Mouse (Mus musculus) CH12.LX (cell line): Measurements from ENCODE around the gene Slc38a10. TPM values are rescaled to one million over a fixed set of nuclear protein-coding genes. Genes with fewer than 3 reads are reported as not detected.

Experiments used
- DNase-seq: peaks from one replicate; pipeline ENCODE4 v3.0.0-alpha.2; 2013; ENCODE audit errors: extremely low read depth
- H3K27ac ChIP-seq: 2 replicates; pipeline ENCODE4 v1.5.1; 2012; ENCODE audit warnings: low read depth, mild to moderate bottlenecking, control low read depth, moderate library complexity; ENCODE audit not compliant: insufficient read depth
- H3K27me3 ChIP-seq: replicated peaks from 2 replicates; pipeline ENCODE3; 2012; ENCODE audit warnings: inconsistent platforms
- H3K36me3 ChIP-seq, 2 experiments: replicated peaks in 1 of 2; 2 replicates each; pipeline versions ENCODE3 to v1.6.1; 2012; ENCODE audit warnings: inconsistent platforms in 1 of 2, low read length in 1 of 2, mild to moderate bottlenecking in 1 of 2, mixed read lengths in 1 of 2, moderate library complexity in 1 of 2; ENCODE audit not compliant: control insufficient read depth in 1 of 2, insufficient read depth in 1 of 2
- H3K4me1 ChIP-seq, 2 experiments: 2 replicates each; pipeline ENCODE4 v1.6.1; 2012; ENCODE audit warnings: inconsistent platforms in 1 of 2, moderate library complexity in 1 of 2; ENCODE audit not compliant: insufficient read depth in 2 of 2, control insufficient read depth in 1 of 2
- H3K4me2 ChIP-seq: 2 replicates; pipeline ENCODE4 v1.6.1; 2012; ENCODE audit warnings: low read depth, mild to moderate bottlenecking, control low read depth; ENCODE audit not compliant: poor library complexity, insufficient read depth, severe bottlenecking
- H3K4me3 ChIP-seq, 3 experiments: fragments of 150-350 bp in 1 of 3; sonication (generic) in 1 of 3; replicated peaks in 1 of 3; 2 replicates each; pipeline versions ENCODE3 to v1.5.1; 2011 to 2012; ENCODE audit warnings: low read depth in 2 of 3, low read length in 2 of 3, mild to moderate bottlenecking in 2 of 3, moderate library complexity in 2 of 3, control low read depth in 1 of 3, improper control_type of control experiment in 1 of 3, inconsistent platforms in 1 of 3, mixed read lengths in 1 of 3; ENCODE audit not compliant: poor library complexity in 1 of 3
- H3K79me2 ChIP-seq: replicated peaks from 2 replicates; pipeline ENCODE4 v1.6.1; 2012; ENCODE audit warnings: mild to moderate bottlenecking, moderate library complexity; ENCODE audit not compliant: control insufficient read depth, poor library complexity, insufficient read depth, severe bottlenecking; ENCODE audit errors: extremely low read depth
- H3K9ac ChIP-seq: 2 replicates; pipeline ENCODE4 v1.6.1; 2012; ENCODE audit warnings: low read depth, mild to moderate bottlenecking, control low read depth, moderate library complexity; ENCODE audit not compliant: insufficient read depth
- H3K9me3 ChIP-seq: replicated peaks from 2 replicates; pipeline ENCODE3; 2012; ENCODE audit warnings: low read length, inconsistent platforms, mixed read lengths
- BHLHE40 ChIP-seq: IDR thresholded peaks from 2 replicates; pipeline ENCODE4 v1.6.1; 2011; ENCODE audit warnings: mild to moderate bottlenecking, low read depth, low read length, improper control_type of control experiment
- CTCF ChIP-seq, 2 experiments: IDR thresholded peaks in 1 of 2; conservative IDR thresholded peaks in 1 of 2; 2 replicates each; pipeline ENCODE4 v1.5.1; 2011 to 2012; ENCODE audit warnings: low read depth in 2 of 2, low read length in 2 of 2, improper control_type of control experiment in 1 of 2, inconsistent platforms in 1 of 2, mild to moderate bottlenecking in 1 of 2, moderate library complexity in 1 of 2
- ELF1 ChIP-seq: IDR thresholded peaks from 2 replicates; pipeline ENCODE4 v1.6.1; 2014; ENCODE audit warnings: low read depth, mild to moderate bottlenecking, inconsistent platforms, low read length, improper control_type of control experiment
- HCFC1 ChIP-seq: IDR thresholded peaks from 2 replicates; pipeline ENCODE4 v1.6.1; 2012; ENCODE audit warnings: low read depth, mild to moderate bottlenecking, inconsistent platforms, low read length, improper control_type of control experiment
- IRF4 ChIP-seq: IDR thresholded peaks from 2 replicates; pipeline ENCODE4 v1.6.1; 2014; ENCODE audit warnings: low read depth, mild to moderate bottlenecking, inconsistent platforms, low read length, improper control_type of control experiment
- JUND ChIP-seq: conservative IDR thresholded peaks from 2 replicates; pipeline ENCODE4 v1.6.1; 2011; ENCODE audit warnings: low read depth, low read length, improper control_type of control experiment
- MEF2A ChIP-seq: IDR thresholded peaks from 2 replicates; pipeline ENCODE4 v1.6.1; 2014; ENCODE audit warnings: low read depth, mild to moderate bottlenecking, inconsistent platforms, low read length, improper control_type of control experiment, borderline replicate concordance
- MXI1 ChIP-seq: IDR thresholded peaks from 2 replicates; pipeline ENCODE4 v1.6.1; 2011; ENCODE audit warnings: mild to moderate bottlenecking, low read depth, low read length, improper control_type of control experiment
- MYC ChIP-seq: IDR thresholded peaks from 2 replicates; pipeline ENCODE4 v1.6.1; 2011; ENCODE audit warnings: low read depth, mild to moderate bottlenecking, improper control_type of control experiment, low read length
- POLR2AphosphoS2 ChIP-seq: IDR thresholded peaks from 2 replicates; pipeline ENCODE4 v1.6.1; 2011; ENCODE audit warnings: low read depth, low read length, improper control_type of control experiment
- RAD21 ChIP-seq: IDR thresholded peaks from 2 replicates; pipeline ENCODE4 v1.6.1; 2011; ENCODE audit warnings: low read depth, mild to moderate bottlenecking, low read length, improper control_type of control experiment, moderate library complexity
- RCOR1 ChIP-seq: conservative IDR thresholded peaks from 2 replicates; pipeline ENCODE4 v1.6.1; 2012; ENCODE audit warnings: low read depth, mild to moderate bottlenecking, inconsistent platforms, low read length, improper control_type of control experiment
- SMC3 ChIP-seq: IDR thresholded peaks from 2 replicates; pipeline ENCODE4 v1.6.1; 2011; ENCODE audit warnings: low read depth, low read length, improper control_type of control experiment
- TBP ChIP-seq: conservative IDR thresholded peaks from 2 replicates; pipeline ENCODE4 v1.6.1; 2011; ENCODE audit warnings: low read depth, low read length, improper control_type of control experiment
- UBTF ChIP-seq: IDR thresholded peaks from 2 replicates; pipeline ENCODE4 v1.6.1; 2012; ENCODE audit warnings: low read depth, mild to moderate bottlenecking, inconsistent platforms, low read length, improper control_type of control experiment, moderate library complexity
- ZMIZ1 ChIP-seq: IDR thresholded peaks from 2 replicates; pipeline ENCODE4 v1.6.1; 2012; ENCODE audit warnings: low read depth, mild to moderate bottlenecking, inconsistent platforms, low read length, improper control_type of control experiment
- ZNF384 ChIP-seq: IDR thresholded peaks from 2 replicates; pipeline ENCODE4 v1.6.1; 2012; ENCODE audit warnings: low read depth, low read length, improper control_type of control experiment, inconsistent platforms
- dilution Hi-C: fragments of 300-500 bp; cut with MboI; formaldehyde crosslinking; loops from 2 replicates; pipeline ENCODE4 v1.14.3; 2020; ENCODE audit warnings: low sequenced_read_pairs; ENCODE audit not compliant: extremely low pct_unique_long_range_greater_than_20kb, extremely low pct_ligation_motif_present
- in situ Hi-C: fragments of 300-500 bp; cut with MboI; formaldehyde crosslinking; loops from 3 replicates; pipeline ENCODE4 v1.14.3; 2019; ENCODE audit warnings: low sequenced_read_pairs, low pct_ligation_motif_present, low pct_unique_long_range_greater_than_20kb, mixed read lengths
- polyA plus RNA-seq: library from polyadenylated mRNA; unstranded; fragments of >175 nt; gene quantifications from 2 replicates; pipeline ENCODE4 v1.2.1, GENCODE M21; 2012; ENCODE audit warnings: low read depth; ENCODE audit not compliant: insufficient read length
- total RNA-seq, 2 experiments: library from RNA; depleted of rRNA; stranded (reverse); fragments of 300-350 nt in 1 of 2; fragments of >200 nt in 1 of 2; gene quantifications; 2 replicates each; pipeline ENCODE4 v1.2.3; 2012 to 2014

The Slc38a10 gene
- total and polyA plus RNA-seq, 3 experiments = 47.1 to 97.6 (median 75.6) TPM

GRCm38 (mm10) chr11:120169208-120169992 is 18.3 kb upstream of the Slc38a10 start:
- Histone ChIP-seq H3K4me3 (no peak overlapping the region), H3K27ac (no peak overlapping the region), H3K9ac (no peak overlapping the region), H3K27me3 (peaks cover 88% of the 10 kb centered on the region), H3K79me2 (no peaks in the 10 kb centered on the region)
- dilution Hi-C loops = no loop called here
- TF ChIP-seq ZNF384 (no peak), SMC3 (peak; percentile 44), ELF1 (peak; percentile 60), RAD21 (no peak; the same call in 1 of the 2 replicates), IRF4 (0 out of 2 replicates have a peak, but pooled peaks have one; percentile 6), CTCF (conservative IDR thresholded peaks at IDR 0.05 in 1 of 2, IDR thresholded peaks at IDR 0.05 in 1 of 2; ENCODE audit: low read depth in 2 of 2, low read length in 2 of 2) (peak; percentile 20 to 69; a peak in 3 of 4 replicates)
- TF ChIP-seq, all 38 proteins: peak for 4
- Histone ChIP-seq H3K9me3 (no peaks in the 10 kb centered on the region), H3K4me1 (no peaks in the 10 kb centered on the region), H3K36me3 (no peaks in the 10 kb centered on the region), H3K4me2 (no peak overlapping the region)
- DNase-seq = peak; percentile 32
- in situ Hi-C loops = no loop called here

GRCm38 (mm10) chr11:120168516-120168915 is 17.4 kb upstream of the Slc38a10 start:
- Histone ChIP-seq H3K36me3 (no peaks in the 10 kb centered on the region), H3K9ac (no peak overlapping the region), H3K4me3 (no peak overlapping the region), H3K4me1 (no peaks in the 10 kb centered on the region), H3K9me3 (peaks cover 2% of the 10 kb centered on the region), H3K27me3 (peaks cover 91% of the 10 kb centered on the region), H3K79me2 (no peaks in the 10 kb centered on the region), H3K4me2 (no peak overlapping the region), H3K27ac (no peak overlapping the region)
- in situ Hi-C loops (no loop called here), dilution Hi-C loops (no loop called here)
- TF ChIP-seq HCFC1 = no peak
- TF ChIP-seq JUND = no peak
- no peak for TF ChIP-seq POLR2AphosphoS2
- no peak for TF ChIP-seq MEF2A
- no peak for TF ChIP-seq RAD21
- TF ChIP-seq ZNF384 = no peak
- TF ChIP-seq MYC = no peak
- TF ChIP-seq RCOR1 = no peak
- TF ChIP-seq BHLHE40 = no peak
- TF ChIP-seq ZMIZ1 = no peak
- TF ChIP-seq MXI1 = no peak
- TF ChIP-seq TBP = no peak
- TF ChIP-seq UBTF = no peak
- no peak for DNase-seq
